Comparison of ENCODE assay signal across 29 mouse cellular contexts in genomic region chr19:34468794-34469193, GRCm38 (mm10).
"Had no signal": no experiment of that assay in that cellular context is flagged by ENCODE, and none has a peak within 500 bp of the region (broad histone marks: within the 10 kb centered on the region; RNA-seq: fewer than 3 reads in every experiment).

No protein-coding gene starts in this region.

- H3K27ac ChIP-seq: heart, adult 2 months; heart, embryonic 10.5 days; heart, embryonic 13.5 days; heart, embryonic 15.5 days; hindbrain, embryonic 10.5 days; hindbrain, embryonic 12.5 days; hindbrain, embryonic 13.5 days; hindbrain, embryonic 14.5 days; hindbrain, embryonic 15.5 days; hindbrain, postnatal 0 days; intestine, embryonic 15.5 days; kidney, postnatal 0 days; layer of hippocampus, adult 2 months; left cerebral cortex, adult 2 months had no signal

- H3K4me2 ChIP-seq: heart, embryonic 11.5 days; heart, embryonic 12.5 days; heart, embryonic 13.5 days; heart, embryonic 15.5 days; hindbrain, embryonic 12.5 days; hindbrain, embryonic 13.5 days; hindbrain, embryonic 14.5 days; hindbrain, embryonic 15.5 days; intestine, embryonic 15.5 days had no signal

- H3K4me1 ChIP-seq: heart, embryonic 10.5 days; heart, embryonic 12.5 days; heart, embryonic 15.5 days; hindbrain, embryonic 12.5 days; hindbrain, embryonic 13.5 days; hindbrain, embryonic 15.5 days; intestine, embryonic 15.5 days had no signal

- ATAC-seq: hindbrain, embryonic 16.5 days; hindbrain, postnatal 0 days; inflammation-experienced regulatory T-cells, adult 6 months; intestine, embryonic 15.5 days; intestine, embryonic 16.5 days; intestine, postnatal 0 days had no signal

- H3K4me3 ChIP-seq: heart, adult 2 months; heart, embryonic 10.5 days; heart, embryonic 12.5 days; heart, embryonic 13.5 days; heart, embryonic 15.5 days; hindbrain, embryonic 10.5 days; hindbrain, embryonic 12.5 days; hindbrain, embryonic 13.5 days; hindbrain, embryonic 15.5 days; intestine, embryonic 15.5 days; layer of hippocampus, adult 2 months; left cerebral cortex, adult 2 months had no signal

- H3K9ac ChIP-seq: heart, embryonic 12.5 days; heart, embryonic 13.5 days; heart, embryonic 15.5 days; hindbrain, embryonic 12.5 days; hindbrain, embryonic 13.5 days; hindbrain, embryonic 14.5 days; hindbrain, embryonic 15.5 days; intestine, embryonic 15.5 days had no signal

- DNase-seq: heart, adult 18-20 months; heart, adult 2 months; heart, postnatal 10 days; heart, postnatal 14 days; heart, postnatal 36 days; heart, postnatal 4 days; kidney, adult 11 months; kidney, adult 18-20 months; layer of hippocampus, adult 9-11 months; layer of hippocampus, postnatal 36 days had no signal

- H3K9me3 ChIP-seq: heart, embryonic 10.5 days; heart, embryonic 12.5 days; heart, embryonic 13.5 days; heart, embryonic 15.5 days; hindbrain, embryonic 10.5 days; hindbrain, embryonic 12.5 days; hindbrain, embryonic 13.5 days; hindbrain, embryonic 15.5 days; intestine, embryonic 15.5 days had no signal

- H3K36me3 ChIP-seq: heart, embryonic 10.5 days; heart, embryonic 12.5 days; heart, embryonic 13.5 days; heart, embryonic 15.5 days; hindbrain, embryonic 10.5 days; hindbrain, embryonic 12.5 days; hindbrain, embryonic 13.5 days; hindbrain, embryonic 15.5 days; intestine, embryonic 15.5 days had no signal

- H3K27me3 ChIP-seq: heart, embryonic 12.5 days; intestine, embryonic 15.5 days had no signal
